Mouse (Mus musculus): ENCODE measurements around the gene Gm20388.

DNA sequence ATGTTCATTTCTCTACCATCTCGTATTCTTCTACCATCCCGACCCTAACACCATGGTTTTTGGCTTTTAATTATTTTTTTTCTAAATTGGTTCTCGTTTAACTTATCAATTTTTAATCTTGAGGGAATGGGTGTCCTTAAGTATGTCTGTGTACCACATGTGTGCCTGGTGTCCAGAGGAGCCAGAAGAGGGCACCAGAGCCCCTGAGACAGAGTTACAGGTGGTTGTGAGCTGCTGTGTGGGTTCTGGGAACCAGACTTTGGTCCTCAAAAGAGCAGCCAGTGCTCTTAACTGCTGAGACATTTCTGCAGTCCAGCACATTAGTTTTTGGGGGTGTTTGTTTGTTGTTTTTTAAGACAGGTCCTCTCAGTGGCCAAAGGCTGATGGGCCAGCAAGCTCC lies 485.3 kb downstream of the Gm20388 start:
- TF ChIP-seq ZNF384 (IDR thresholded peaks at IDR 0.05; ENCODE audit: low read depth, low read length), result no peak
- TF ChIP-seq MAFK (IDR thresholded peaks at IDR 0.05; ENCODE audit: insufficient read depth, low read depth, low read length), result no peak
- TF ChIP-seq HCFC1 (IDR thresholded peaks at IDR 0.05; ENCODE audit: borderline replicate concordance, insufficient read depth, low read length), result no peak
- no peak for TF ChIP-seq CHD2 (IDR thresholded peaks at IDR 0.05; ENCODE audit: low read depth, low read length)
- TF ChIP-seq ZC3H11A (IDR thresholded peaks at IDR 0.05; ENCODE audit: borderline replicate concordance, low read depth, low read length), result no peak
